Mouse (Mus musculus) limb, embryonic 11.5 days (tissue): ENCODE data around the gene Wee2. TPM values are rescaled to one million over a fixed set of nuclear protein-coding genes. Genes with fewer than 3 reads are reported as not detected.

Experiments used
- ATAC-seq: fragments of 200-750 bp; cut with Nextera tagmentation; 2 replicates; pipeline ENCODE4 v1.8.0; 2017; ENCODE audit warnings: low read depth; ENCODE audit not compliant: insufficient number of reproducible peaks, low FRiP score, low TSS enrichment
- DNase-seq: peaks from one replicate; pipeline ENCODE4 v3.0.0-alpha.2; 2015; ENCODE audit warnings: low spot score
- H3K27ac ChIP-seq: fragments of 300-500 bp; sonication (generic); replicated peaks from 2 replicates; pipeline ENCODE4 v1.5.1; 2014; ENCODE audit warnings: low read depth, mild to moderate bottlenecking, low read length
- H3K27me3 ChIP-seq: fragments of 300-500 bp; sonication (generic); 2 replicates; pipeline ENCODE4 v1.6.1; 2014; ENCODE audit warnings: mild to moderate bottlenecking, low read length, mixed read lengths; ENCODE audit not compliant: control insufficient read depth, insufficient read depth
- H3K36me3 ChIP-seq: fragments of 300-500 bp; sonication (generic); 2 replicates; pipeline ENCODE4 v1.6.1; 2014; ENCODE audit warnings: mild to moderate bottlenecking, low read length, moderate library complexity, mixed read lengths; ENCODE audit not compliant: control insufficient read depth, insufficient read depth
- H3K4me1 ChIP-seq: fragments of 300-500 bp; sonication (generic); 2 replicates; pipeline ENCODE4 v1.6.1; 2014; ENCODE audit warnings: low read length, mixed read lengths; ENCODE audit not compliant: control insufficient read depth, insufficient read depth
- H3K4me2 ChIP-seq: fragments of 300-500 bp; sonication (generic); 2 replicates; pipeline ENCODE4 v1.6.1; 2014; ENCODE audit warnings: low read depth, mild to moderate bottlenecking, moderate library complexity; ENCODE audit not compliant: severe bottlenecking
- H3K4me3 ChIP-seq: fragments of 300-500 bp; sonication (generic); 2 replicates; pipeline ENCODE4 v1.5.1; 2014; ENCODE audit warnings: low read depth, low read length
- H3K9ac ChIP-seq: fragments of 300-500 bp; sonication (generic); 2 replicates; pipeline ENCODE4 v1.6.1; 2014; ENCODE audit warnings: mild to moderate bottlenecking, low read length
- H3K9me3 ChIP-seq: fragments of 300-500 bp; sonication (generic); 2 replicates; pipeline ENCODE4 v1.6.1; 2016; ENCODE audit warnings: low read length; ENCODE audit not compliant: control insufficient read depth
- WGBS: fragments of 180-500 bp; shearing (Covaris S2); extraction: QIAGEN DNeasy Blood & Tissue Kit; methylation state at CpG from one replicate; pipeline ENCODE4 v1.1.7; 2014; 5-methylcytosine and 5-hydroxymethylcytosine counted together
- polyA plus RNA-seq: library from polyadenylated mRNA; unstranded; fragments of >200 nt; fragmentation: Nextera tagmentation; extraction: Ambion mirVana; gene quantifications from 2 replicates; pipeline ENCODE4 v1.2.1, GENCODE M21; 2014

Gene Wee2
- polyA plus RNA-seq, 1 experiment from 2014 or later, result 0.07 TPM

DNA sequence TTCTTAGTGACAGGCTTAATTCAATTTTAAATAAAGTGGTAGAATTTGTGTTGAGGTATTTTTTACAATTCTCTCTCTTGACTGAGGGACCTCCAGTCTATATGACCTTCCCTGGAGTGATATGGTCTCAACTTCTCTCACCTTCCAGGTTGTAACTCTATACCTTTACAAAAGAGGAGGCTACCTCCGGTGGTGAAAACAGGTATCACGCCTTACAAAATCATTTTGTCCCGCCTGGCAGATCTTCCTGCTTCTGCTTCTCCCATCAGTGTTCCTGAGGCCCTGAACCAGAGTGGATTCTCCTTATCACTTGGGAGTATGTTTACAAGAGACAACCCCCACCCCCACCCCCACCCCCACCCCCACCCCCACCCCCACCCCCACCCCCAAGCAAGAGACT is 2.9 kb downstream of the Wee2 start:
- no peaks in the 10 kb centered on the region for H3K36me3 ChIP-seq
- no peaks in the 10 kb centered on the region for H3K9me3 ChIP-seq
- WGBS, result 43% methylated on average over 3 of the region's 3 CpGs
- H3K4me3 ChIP-seq, result no peak overlapping the region
- peak; percentile 13 for DNase-seq
- H3K4me2 ChIP-seq, result no peak overlapping the region
- no peaks in the 10 kb centered on the region for H3K27me3 ChIP-seq
- H3K9ac ChIP-seq, result no peak overlapping the region
- no peaks in the 10 kb centered on the region for H3K4me1 ChIP-seq
- no peak overlapping the region for H3K27ac ChIP-seq
- ATAC-seq, result no peak

DNA sequence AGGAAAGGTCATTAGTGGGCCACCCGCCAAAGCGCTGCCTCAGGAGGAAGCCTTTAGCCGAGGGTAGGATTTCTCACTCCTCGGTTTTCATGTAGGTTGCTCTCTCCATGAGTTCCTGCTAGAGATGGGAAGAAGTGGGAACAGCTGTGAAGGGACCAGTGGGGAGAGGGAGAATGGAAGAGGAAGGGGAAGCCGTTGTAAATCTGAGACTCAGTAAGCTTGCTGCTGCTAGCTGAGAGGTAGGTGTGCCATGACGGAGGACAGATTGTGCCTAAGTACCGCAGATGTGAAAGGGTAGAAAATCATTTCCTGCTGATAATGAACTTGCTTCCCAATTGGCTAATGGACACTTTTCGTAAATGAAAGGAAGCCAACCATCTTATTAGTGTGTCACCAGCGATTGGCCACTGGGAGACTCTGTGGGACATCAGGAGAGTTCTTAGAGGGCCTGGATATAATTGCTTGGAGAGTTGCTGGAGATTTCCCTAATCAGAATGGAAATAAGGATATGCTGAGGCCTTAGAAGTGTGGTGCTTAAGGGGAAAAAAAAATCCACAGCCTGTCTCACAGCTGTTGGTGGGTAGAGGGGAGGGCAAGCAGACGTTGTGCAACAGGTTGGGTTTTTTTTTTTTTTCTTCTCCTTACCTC is 4.5 kb downstream of the Wee2 start:
- no peaks in the 10 kb centered on the region for H3K4me1 ChIP-seq
- H3K36me3 ChIP-seq, result no peaks in the 10 kb centered on the region
- H3K4me2 ChIP-seq, result no peak overlapping the region
- DNase-seq (no peak), ATAC-seq (no peak)
- no peak overlapping the region for H3K4me3 ChIP-seq
- H3K9ac ChIP-seq, result no peak overlapping the region
- WGBS, result 13% methylated on average over 10 of the region's 10 CpGs
- H3K27ac ChIP-seq, result no peak overlapping the region
- H3K9me3 ChIP-seq, result no peaks in the 10 kb centered on the region
- no peaks in the 10 kb centered on the region for H3K27me3 ChIP-seq

DNA sequence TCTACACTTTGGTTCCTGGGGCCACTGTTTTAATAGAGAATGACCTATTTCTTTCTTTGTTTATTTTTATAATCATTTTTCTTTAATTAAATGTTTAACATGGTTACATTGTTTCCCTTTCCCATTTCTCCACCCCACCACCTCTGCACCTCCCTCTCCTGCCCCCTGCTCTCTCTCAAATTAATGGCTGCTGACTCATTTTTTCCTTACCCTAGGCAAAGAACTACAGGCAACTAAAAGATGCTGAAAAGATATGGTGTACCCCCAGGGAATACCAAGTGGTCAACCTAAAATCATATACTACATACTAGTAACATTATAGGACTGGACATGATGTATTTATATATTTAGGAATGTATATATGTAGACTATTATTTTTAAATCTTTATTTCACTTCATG is 9.7 kb downstream of the Wee2 start:
- no peak for ATAC-seq

DNA sequence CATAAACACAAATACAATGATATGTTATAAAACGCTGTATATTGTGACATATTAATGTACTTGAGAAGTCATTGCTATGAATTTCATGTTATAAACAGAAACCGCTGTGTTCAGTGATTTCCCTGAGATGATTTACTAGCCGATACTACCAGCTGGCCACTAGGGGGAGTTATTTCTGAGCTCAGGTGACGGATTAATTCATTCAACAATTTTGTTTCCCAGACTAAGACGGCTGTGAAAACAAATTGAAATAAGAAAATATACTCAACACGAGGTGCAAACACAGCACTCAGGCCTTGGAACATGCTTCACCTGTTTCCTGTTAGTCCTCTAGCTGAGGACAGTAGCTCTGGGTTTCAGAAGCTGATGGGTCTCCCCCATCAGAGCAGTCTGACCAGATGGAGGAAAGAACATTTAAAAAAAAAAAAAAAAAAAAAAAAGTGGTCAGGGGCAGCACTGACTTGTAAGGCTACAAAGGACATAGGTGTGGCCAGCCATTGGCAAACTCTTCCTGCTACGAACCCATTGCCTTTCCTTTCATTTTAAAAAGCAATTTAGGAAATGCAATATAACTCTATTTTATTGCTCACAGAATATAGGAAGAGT is 15.7 kb downstream of the Wee2 start:
- Histone ChIP-seq H3K9me3 (no peaks in the 10 kb centered on the region), H3K4me1 (no peaks in the 10 kb centered on the region), H3K36me3 (no peaks in the 10 kb centered on the region), H3K27ac (no peak overlapping the region), H3K4me3 (no peak overlapping the region), H3K9ac (no peak overlapping the region), H3K4me2 (no peak overlapping the region), H3K27me3 (no peaks in the 10 kb centered on the region)
- DNase-seq (no peak), ATAC-seq (no peak)
- 22% methylated on average over 7 of the region's 7 CpGs for WGBS

More for the DNA sequence above, 9.7 kb downstream of the Wee2 start:
- Histone ChIP-seq H3K27me3 (no peaks in the 10 kb centered on the region), H3K9ac (no peak overlapping the region), H3K4me2 (no peak overlapping the region), H3K4me1 (no peaks in the 10 kb centered on the region), H3K9me3 (no peaks in the 10 kb centered on the region), H3K36me3 (no peaks in the 10 kb centered on the region), H3K27ac (no peak overlapping the region), H3K4me3 (no peak overlapping the region)
- DNase-seq, result no peak

DNA sequence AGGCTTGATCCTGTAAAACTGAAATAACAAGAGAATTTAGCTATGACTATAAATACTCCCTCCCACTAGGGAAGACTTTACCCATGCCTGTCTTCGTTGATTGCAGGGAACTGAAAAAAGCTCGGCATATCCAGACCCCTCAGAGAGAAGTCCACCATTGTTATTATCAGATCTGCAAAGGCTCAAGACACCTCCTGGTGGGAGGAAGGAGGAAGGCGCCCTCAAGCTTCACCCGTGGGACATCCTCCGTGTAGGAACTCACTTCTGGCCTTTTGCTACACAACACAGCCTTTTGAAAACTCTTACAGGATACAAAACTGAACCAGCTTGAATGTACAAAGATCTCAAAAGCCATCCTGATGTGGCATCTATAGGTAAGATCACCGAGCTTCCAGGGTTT is 26.8 kb downstream of the Wee2 start:
- Histone ChIP-seq H3K27me3 (no peaks in the 10 kb centered on the region), H3K27ac (no peak overlapping the region), H3K4me1 (no peaks in the 10 kb centered on the region), H3K9me3 (no peaks in the 10 kb centered on the region), H3K4me3 (no peak overlapping the region), H3K4me2 (no peak overlapping the region), H3K9ac (no peak overlapping the region), H3K36me3 (no peaks in the 10 kb centered on the region)
- DNase-seq (no peak), ATAC-seq (no peak)
- 51% methylated on average over 6 of the region's 6 CpGs for whole genome bisulfite sequencing

DNA sequence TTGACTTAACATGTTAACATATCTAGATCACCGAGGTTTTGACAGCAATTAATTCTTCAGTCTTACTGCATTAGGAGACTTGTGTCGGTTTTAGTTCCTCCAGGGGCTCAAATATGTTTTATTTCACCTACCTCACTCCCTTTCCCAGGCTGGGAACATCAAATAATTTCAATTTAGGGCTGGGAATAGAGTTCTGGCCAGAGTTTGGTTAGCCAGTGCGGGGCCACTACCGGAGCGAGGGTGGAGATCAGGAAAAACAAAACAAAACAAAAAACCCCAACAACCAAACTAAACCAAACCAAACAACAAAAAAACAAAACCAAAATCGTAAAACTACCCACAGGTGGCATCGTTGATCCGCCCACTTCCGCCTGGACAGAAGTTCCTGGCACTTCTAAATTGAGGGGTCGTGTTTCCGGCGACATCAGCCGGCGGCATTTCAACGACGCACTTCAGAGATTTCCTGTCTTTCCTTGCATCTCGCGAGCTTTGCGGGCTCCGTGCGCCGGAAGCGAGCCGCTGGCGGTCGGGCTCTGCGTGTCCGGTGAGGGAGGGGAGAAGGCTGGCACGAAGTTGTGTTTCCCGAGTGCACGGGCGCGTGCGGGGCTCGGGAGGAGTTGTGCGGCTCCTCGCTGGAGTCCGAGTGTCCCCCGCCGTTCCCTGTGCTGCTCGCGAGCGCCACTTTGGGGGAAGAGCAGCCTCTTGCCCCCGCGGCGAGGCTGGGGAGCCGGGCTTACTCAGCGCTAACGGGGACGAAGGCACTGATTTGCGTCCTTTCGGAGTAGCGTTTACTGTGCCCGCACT is 32.2 kb downstream of the Wee2 start, which contains the start of gene Ssbp1:
Gene Ssbp1, plus strand, starts transcription at position 437 of the 804 bp plus-strand sequence.
- under 1% methylated on average over 54 of the region's 54 CpGs for WGBS
- H3K4me3 ChIP-seq, result peak within 1 kb of the TSS; percentile 81
- peaks cover 6% of the 10 kb centered on the region for H3K36me3 ChIP-seq
- ATAC-seq (peak; percentile 94), DNase-seq (peak; percentile 96)
- H3K27me3 ChIP-seq, result no peaks in the 10 kb centered on the region
- H3K9ac ChIP-seq, result peak within 1 kb of the TSS; percentile 98
- H3K4me2 ChIP-seq, result peak within 1 kb of the TSS; percentile 64
- H3K27ac ChIP-seq, result peak within 1 kb of the TSS; percentile 93
- no peaks in the 10 kb centered on the region for H3K9me3 ChIP-seq
- H3K4me1 ChIP-seq, result peaks cover 3% of the 10 kb centered on the region; the same call in 1 of the 2 replicates

DNA sequence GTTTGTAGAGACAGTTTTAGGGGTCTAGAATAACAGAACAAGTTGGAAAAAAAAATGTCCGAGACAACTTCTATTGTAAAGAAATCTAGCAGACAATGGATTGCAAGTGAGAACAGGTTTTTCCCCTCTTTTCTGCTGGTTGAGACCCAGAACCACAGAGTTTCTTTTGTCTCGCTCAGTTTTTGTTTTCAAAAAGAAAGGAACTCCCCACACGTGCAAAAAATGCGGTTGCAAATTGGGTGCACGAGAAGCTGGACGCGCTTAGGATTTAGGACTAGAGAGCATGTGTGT is 32.8 kb downstream of the Wee2 start:
- H3K27ac ChIP-seq, result peak overlapping the region; percentile 93
- 0% methylated on average over 7 of the region's 7 CpGs for whole genome bisulfite sequencing
- peak overlapping the region; percentile 81 for H3K4me3 ChIP-seq
- ATAC-seq, result no peak
- DNase-seq, result peak; percentile 45
- no peaks in the 10 kb centered on the region for H3K9me3 ChIP-seq
- peak overlapping the region; percentile 55 for H3K4me2 ChIP-seq
- H3K9ac ChIP-seq, result peak overlapping the region; percentile 98
- peaks cover 3% of the 10 kb centered on the region; the same call in 1 of the 2 replicates for H3K4me1 ChIP-seq
- H3K36me3 ChIP-seq, result peaks cover 7% of the 10 kb centered on the region
- no peaks in the 10 kb centered on the region for H3K27me3 ChIP-seq

DNA sequence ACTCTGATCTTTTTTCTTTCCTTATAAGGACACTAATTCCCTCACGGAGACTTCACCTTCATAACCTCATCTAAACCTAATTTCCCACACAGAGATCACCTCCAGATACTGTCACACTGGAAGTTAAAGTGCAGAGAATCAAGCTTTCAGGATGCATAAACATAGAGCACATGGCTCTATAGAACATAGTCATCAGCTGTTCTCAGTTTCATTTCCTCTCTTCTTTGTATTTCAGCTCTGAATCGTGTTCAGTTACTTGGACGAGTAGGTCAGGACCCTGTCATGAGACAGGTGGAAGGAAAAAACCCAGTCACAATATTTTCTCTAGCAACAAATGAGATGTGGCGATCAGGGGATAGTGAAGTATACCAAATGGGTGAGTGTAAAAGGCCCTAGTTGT is 37.2 kb downstream of the Wee2 start:
- no peak overlapping the region for H3K27ac ChIP-seq
- peaks cover 3% of the 10 kb centered on the region; the same call in 1 of the 2 replicates for H3K4me1 ChIP-seq
- no peak overlapping the region for H3K4me2 ChIP-seq
- peaks cover 23% of the 10 kb centered on the region for H3K36me3 ChIP-seq
- ATAC-seq (no peak), DNase-seq (no peak)
- WGBS, result 89% methylated on average over 4 of the region's 4 CpGs
- H3K9me3 ChIP-seq, result no peaks in the 10 kb centered on the region
- H3K4me3 ChIP-seq, result no peak overlapping the region
- H3K27me3 ChIP-seq, result no peaks in the 10 kb centered on the region
- no peak overlapping the region for H3K9ac ChIP-seq
